Mouse (Mus musculus): ENCODE measurements around the gene Bpifa1.

DNA sequence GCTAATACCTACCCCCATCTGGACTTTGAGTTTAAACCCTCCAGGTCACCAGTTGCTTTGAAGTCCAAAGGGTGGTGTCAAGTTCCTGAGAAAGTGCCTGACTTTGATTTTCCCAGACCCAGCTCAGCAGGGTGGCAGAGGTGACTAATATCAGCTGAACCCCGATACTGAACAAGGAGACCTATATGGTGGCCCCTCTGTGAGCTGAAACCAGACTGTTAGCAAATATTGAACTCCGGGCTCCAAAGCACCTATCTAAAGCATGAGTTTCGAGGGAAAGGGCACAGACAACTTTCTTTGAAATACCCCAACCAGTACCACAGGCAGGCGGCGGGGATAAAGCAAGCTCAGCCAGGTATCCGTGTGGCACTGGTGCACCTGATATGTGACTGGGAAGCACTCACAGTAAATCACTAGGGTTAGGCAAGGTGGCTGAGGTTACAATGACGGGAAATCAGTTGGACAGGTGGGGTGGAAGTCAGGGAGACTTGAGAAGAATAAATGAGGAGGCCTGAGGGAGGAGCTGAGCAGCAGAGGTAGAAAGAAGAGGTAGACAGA is 47.3 kb downstream of the Bpifa1 start:
- TF ChIP-seq CTCF (IDR thresholded peaks at IDR 0.05; ENCODE audit: low read depth, low read length) (no peak), POLR2A (IDR thresholded peaks at IDR 0.05; ENCODE audit: insufficient read depth, low read length) (no peak)
